Mouse (Mus musculus) kidney, postnatal 0 days (tissue): ENCODE results near the gene Pax4. TPM values are rescaled to one million over a fixed set of nuclear protein-coding genes. Genes with fewer than 3 reads are reported as not detected.

Experiments used
- ATAC-seq: fragments of 200-750 bp; cut with Nextera tagmentation; replicated peaks from 2 replicates; pipeline ENCODE4 v1.8.0; 2017; ENCODE audit warnings: low read depth, moderate number of reproducible peaks, moderate TSS enrichment, moderate library complexity; ENCODE audit not compliant: low FRiP score
- DNase-seq: peaks from one replicate; pipeline ENCODE4 v3.0.0-alpha.2; 2016; ENCODE audit warnings: low spot score
- H3K27ac ChIP-seq: fragments of 300-500 bp; sonication (generic); 2 replicates; pipeline ENCODE4 v1.5.1; 2014; ENCODE audit warnings: mild to moderate bottlenecking
- H3K27me3 ChIP-seq: fragments of 300-500 bp; sonication (generic); 2 replicates; pipeline ENCODE4 v1.6.1; 2014; ENCODE audit warnings: low read length, mixed read lengths; ENCODE audit not compliant: insufficient read depth
- H3K36me3 ChIP-seq: fragments of 300-500 bp; sonication (generic); 2 replicates; pipeline ENCODE4 v1.6.1; 2014; ENCODE audit warnings: low read length, mixed read lengths; ENCODE audit not compliant: insufficient read depth
- H3K4me1 ChIP-seq: fragments of 300-500 bp; sonication (generic); replicated peaks from 2 replicates; pipeline ENCODE4 v1.6.1; 2014; ENCODE audit warnings: antibody characterized with exemption, low read length, mixed read lengths; ENCODE audit not compliant: insufficient read depth
- H3K4me2 ChIP-seq: fragments of 300-500 bp; sonication (generic); 2 replicates; pipeline ENCODE4 v1.6.1; 2014; ENCODE audit warnings: mild to moderate bottlenecking, low read length, moderate library complexity, mixed read lengths
- H3K4me3 ChIP-seq: fragments of 300-500 bp; sonication (generic); replicated peaks from 2 replicates; pipeline ENCODE4 v1.5.1; 2014; ENCODE audit warnings: low read depth, low read length
- H3K9ac ChIP-seq: fragments of 300-500 bp; sonication (generic); 2 replicates; pipeline ENCODE4 v1.6.1; 2014; ENCODE audit warnings: low read depth, low read length
- H3K9me3 ChIP-seq: fragments of 300-500 bp; sonication (generic); replicated peaks from 2 replicates; pipeline ENCODE4 v1.6.1; 2016; ENCODE audit warnings: low read length, inconsistent platforms, mixed read lengths
- CTCF ChIP-seq: IDR thresholded peaks from 2 replicates; pipeline ENCODE4 v1.5.1; 2016; ENCODE audit warnings: antibody characterized with exemption, low read depth, mild to moderate bottlenecking, moderate library complexity
- WGBS: fragments of 180-500 bp; shearing (Covaris S2); extraction: QIAGEN DNeasy Blood & Tissue Kit; methylation state at CpG from one replicate; pipeline ENCODE4 v1.1.7; 2014; 5-methylcytosine and 5-hydroxymethylcytosine counted together
- polyA plus RNA-seq: library from polyadenylated mRNA; unstranded; fragments of >200 nt; fragmentation: Nextera tagmentation; extraction: Ambion mirVana; gene quantifications from 2 replicates; pipeline ENCODE4 v1.2.1, GENCODE M21; 2015

Gene Pax4
- polyA plus RNA-seq, 1 experiment from 2014 or later, result not detected

GRCm38 (mm10) chr6:28416981-28417380, 32.2 kb downstream of the Pax4 start:
- 44% methylated on average over 4 of the region's 4 CpGs for WGBS

GRCm38 (mm10) chr6:28411236-28411635, 37.9 kb downstream of the Pax4 start:
- H3K9ac ChIP-seq, result no peak overlapping the region
- ATAC-seq, result no peak
- no peak for DNase-seq
- no peak overlapping the region for H3K4me2 ChIP-seq
- TF ChIP-seq CTCF, result no peak
- no peaks in the 10 kb centered on the region; the same call in 1 of the 2 replicates for H3K36me3 ChIP-seq
- WGBS, result 79% methylated on average over 2 of the region's 2 CpGs
- no peaks in the 10 kb centered on the region for H3K27me3 ChIP-seq
- H3K9me3 ChIP-seq, result no peaks in the 10 kb centered on the region
- no peaks in the 10 kb centered on the region for H3K4me1 ChIP-seq
- no peak overlapping the region for H3K27ac ChIP-seq
- H3K4me3 ChIP-seq, result no peak overlapping the region

More at GRCm38 (mm10) chr6:28416981-28417380, 32.2 kb downstream of the Pax4 start:
- no peak overlapping the region for H3K9ac ChIP-seq
- H3K4me3 ChIP-seq, result no peak overlapping the region
- ATAC-seq (no peak), DNase-seq (peak; percentile 51)
- no peak overlapping the region for H3K27ac ChIP-seq
- peaks cover 12% of the 10 kb centered on the region; the same call in 1 of the 2 replicates for H3K36me3 ChIP-seq
- H3K4me2 ChIP-seq, result no peak overlapping the region
- TF ChIP-seq CTCF, result no peak
- H3K27me3 ChIP-seq, result no peaks in the 10 kb centered on the region
- peaks cover 23% of the 10 kb centered on the region for H3K4me1 ChIP-seq
- H3K9me3 ChIP-seq, result no peaks in the 10 kb centered on the region

GRCm38 (mm10) chr6:28410053-28410452, 39.1 kb downstream of the Pax4 start:
- no peak for TF ChIP-seq CTCF
- 72% methylated on average over 9 of the region's 9 CpGs for WGBS
- no peak overlapping the region for H3K4me3 ChIP-seq
- H3K36me3 ChIP-seq, result no peaks in the 10 kb centered on the region
- no peaks in the 10 kb centered on the region for H3K27me3 ChIP-seq
- no peaks in the 10 kb centered on the region for H3K4me1 ChIP-seq
- peak; percentile 41 for DNase-seq
- H3K4me2 ChIP-seq, result no peak overlapping the region
- H3K27ac ChIP-seq, result no peak overlapping the region
- no peaks in the 10 kb centered on the region for H3K9me3 ChIP-seq
- no peak overlapping the region for H3K9ac ChIP-seq
- ATAC-seq, result no peak

GRCm38 (mm10) chr6:28399791-28400190, 49.4 kb downstream of the Pax4 start:
- no peak for TF ChIP-seq CTCF
- H3K27me3 ChIP-seq, result peaks cover 11% of the 10 kb centered on the region
- ATAC-seq (no peak), DNase-seq (no peak)
- no peak overlapping the region for H3K9ac ChIP-seq
- no peaks in the 10 kb centered on the region for H3K36me3 ChIP-seq
- H3K27ac ChIP-seq, result no peak overlapping the region
- H3K4me3 ChIP-seq, result no peak overlapping the region
- no peaks in the 10 kb centered on the region for H3K9me3 ChIP-seq
- H3K4me1 ChIP-seq, result no peaks in the 10 kb centered on the region
- 93% methylated on average over 4 of the region's 4 CpGs for whole genome bisulfite sequencing
- H3K4me2 ChIP-seq, result no peak overlapping the region

GRCm38 (mm10) chr6:28398726-28399125, 50.4 kb downstream of the Pax4 start:
- no peak overlapping the region for H3K27ac ChIP-seq
- H3K27me3 ChIP-seq, result peaks cover 11% of the 10 kb centered on the region
- ATAC-seq (no peak), DNase-seq (no peak)
- no peak overlapping the region for H3K4me3 ChIP-seq
- no peak overlapping the region for H3K4me2 ChIP-seq
- H3K9ac ChIP-seq, result no peak overlapping the region
- no peaks in the 10 kb centered on the region for H3K4me1 ChIP-seq
- no peaks in the 10 kb centered on the region for H3K9me3 ChIP-seq
- 84% methylated on average over 3 of the region's 3 CpGs for WGBS
- H3K36me3 ChIP-seq, result no peaks in the 10 kb centered on the region
- TF ChIP-seq CTCF, result no peak; the same call in 1 of the 2 replicates

- WGBS, result 1% methylated on average over 33 of the region's 33 CpGs
- ATAC-seq (no peak), DNase-seq (no peak)
- no peak for TF ChIP-seq CTCF
- Histone ChIP-seq H3K4me1 (no peaks in the 10 kb centered on the region), H3K36me3 (no peaks in the 10 kb centered on the region), H3K4me2 (peak within 1 kb of the TSS; percentile 81), H3K9me3 (no peaks in the 10 kb centered on the region), H3K4me3 (peak within 1 kb of the TSS; percentile 44), H3K27ac (no peak within 1 kb of the TSS), H3K27me3 (peaks cover 11% of the 10 kb centered on the region), H3K9ac (peak within 1 kb of the TSS; percentile 18)
Observed at GRCm38 (mm10) chr6:28397681-28398203, 51.4 kb downstream of the Pax4 start, which contains the start of gene Zfp800. TSS of gene Zfp800 (minus strand) at chr6:28398005.

- Histone ChIP-seq H3K9me3 (no peaks in the 10 kb centered on the region), H3K27me3 (peaks cover 11% of the 10 kb centered on the region), H3K27ac (no peak overlapping the region), H3K9ac (no peak overlapping the region), H3K36me3 (no peaks in the 10 kb centered on the region), H3K4me1 (no peaks in the 10 kb centered on the region), H3K4me2 (peak overlapping the region; percentile 81), H3K4me3 (peak overlapping the region; percentile 44)
- WGBS, result 4% methylated on average over 19 of the region's 19 CpGs
- DNase-seq (peak; percentile 56), ATAC-seq (no peak)
- no peak for TF ChIP-seq CTCF
Observed at GRCm38 (mm10) chr6:28396853-28397457, 52.2 kb downstream of the Pax4 start.
